Mouse (Mus musculus) CH12.LX (cell line): ENCODE data around the gene Wdr19. TPM values are rescaled to one million over a fixed set of nuclear protein-coding genes. Genes with fewer than 3 reads are reported as not detected.

Source experiments
- DNase-seq: peaks from one replicate; pipeline ENCODE4 v3.0.0-alpha.2; 2013; ENCODE audit errors: extremely low read depth
- H3K27ac ChIP-seq: 2 replicates; pipeline ENCODE4 v1.5.1; 2012; ENCODE audit warnings: low read depth, mild to moderate bottlenecking, control low read depth, moderate library complexity; ENCODE audit not compliant: insufficient read depth
- H3K27me3 ChIP-seq: replicated peaks from 2 replicates; pipeline ENCODE3; 2012; ENCODE audit warnings: inconsistent platforms
- H3K36me3 ChIP-seq, 2 experiments: replicated peaks in 1 of 2; 2 replicates each; pipeline versions ENCODE3 to v1.6.1; 2012; ENCODE audit warnings: inconsistent platforms in 1 of 2, low read length in 1 of 2, mild to moderate bottlenecking in 1 of 2, mixed read lengths in 1 of 2, moderate library complexity in 1 of 2; ENCODE audit not compliant: control insufficient read depth in 1 of 2, insufficient read depth in 1 of 2
- H3K4me1 ChIP-seq, 2 experiments: 2 replicates each; pipeline ENCODE4 v1.6.1; 2012; ENCODE audit warnings: inconsistent platforms in 1 of 2, moderate library complexity in 1 of 2; ENCODE audit not compliant: insufficient read depth in 2 of 2, control insufficient read depth in 1 of 2
- H3K4me2 ChIP-seq: 2 replicates; pipeline ENCODE4 v1.6.1; 2012; ENCODE audit warnings: low read depth, mild to moderate bottlenecking, control low read depth; ENCODE audit not compliant: poor library complexity, insufficient read depth, severe bottlenecking
- H3K4me3 ChIP-seq, 3 experiments: fragments of 150-350 bp in 1 of 3; sonication (generic) in 1 of 3; replicated peaks in 1 of 3; 2 replicates each; pipeline versions ENCODE3 to v1.5.1; 2011 to 2012; ENCODE audit warnings: low read depth in 2 of 3, low read length in 2 of 3, mild to moderate bottlenecking in 2 of 3, moderate library complexity in 2 of 3, control low read depth in 1 of 3, improper control_type of control experiment in 1 of 3, inconsistent platforms in 1 of 3, mixed read lengths in 1 of 3; ENCODE audit not compliant: poor library complexity in 1 of 3
- H3K79me2 ChIP-seq: replicated peaks from 2 replicates; pipeline ENCODE4 v1.6.1; 2012; ENCODE audit warnings: mild to moderate bottlenecking, moderate library complexity; ENCODE audit not compliant: control insufficient read depth, poor library complexity, insufficient read depth, severe bottlenecking; ENCODE audit errors: extremely low read depth
- H3K9ac ChIP-seq: 2 replicates; pipeline ENCODE4 v1.6.1; 2012; ENCODE audit warnings: low read depth, mild to moderate bottlenecking, control low read depth, moderate library complexity; ENCODE audit not compliant: insufficient read depth
- H3K9me3 ChIP-seq: replicated peaks from 2 replicates; pipeline ENCODE3; 2012; ENCODE audit warnings: low read length, inconsistent platforms, mixed read lengths
- BHLHE40 ChIP-seq: IDR thresholded peaks from 2 replicates; pipeline ENCODE4 v1.6.1; 2011; ENCODE audit warnings: mild to moderate bottlenecking, low read depth, low read length, improper control_type of control experiment
- CHD2 ChIP-seq: IDR thresholded peaks from 2 replicates; pipeline ENCODE4 v1.6.1; 2011; ENCODE audit warnings: low read length, improper control_type of control experiment
- CTCF ChIP-seq, 2 experiments: IDR thresholded peaks in 1 of 2; conservative IDR thresholded peaks in 1 of 2; 2 replicates each; pipeline ENCODE4 v1.5.1; 2011 to 2012; ENCODE audit warnings: low read depth in 2 of 2, low read length in 2 of 2, improper control_type of control experiment in 1 of 2, inconsistent platforms in 1 of 2, mild to moderate bottlenecking in 1 of 2, moderate library complexity in 1 of 2
- E2F4 ChIP-seq: IDR thresholded peaks from 2 replicates; pipeline ENCODE4 v1.6.1; 2011; ENCODE audit warnings: low read depth, low read length, improper control_type of control experiment; ENCODE audit not compliant: insufficient replicate concordance
- ELF1 ChIP-seq: IDR thresholded peaks from 2 replicates; pipeline ENCODE4 v1.6.1; 2014; ENCODE audit warnings: low read depth, mild to moderate bottlenecking, inconsistent platforms, low read length, improper control_type of control experiment
- ETS1 ChIP-seq: conservative IDR thresholded peaks from 2 replicates; pipeline ENCODE4 v1.6.1; 2012; ENCODE audit warnings: low read depth, mild to moderate bottlenecking, inconsistent platforms, low read length, improper control_type of control experiment, moderate library complexity
- GABPA ChIP-seq: IDR thresholded peaks from 2 replicates; pipeline ENCODE4 v1.6.1; 2012; ENCODE audit warnings: low read depth, low read length, improper control_type of control experiment, inconsistent platforms; ENCODE audit not compliant: insufficient replicate concordance
- HCFC1 ChIP-seq: IDR thresholded peaks from 2 replicates; pipeline ENCODE4 v1.6.1; 2012; ENCODE audit warnings: low read depth, mild to moderate bottlenecking, inconsistent platforms, low read length, improper control_type of control experiment
- IRF4 ChIP-seq: IDR thresholded peaks from 2 replicates; pipeline ENCODE4 v1.6.1; 2014; ENCODE audit warnings: low read depth, mild to moderate bottlenecking, inconsistent platforms, low read length, improper control_type of control experiment
- KAT2A ChIP-seq: IDR thresholded peaks from 2 replicates; pipeline ENCODE4 v1.6.1; 2012; ENCODE audit warnings: low read length, improper control_type of control experiment, inconsistent platforms; ENCODE audit not compliant: insufficient replicate concordance
- MAX ChIP-seq: IDR thresholded peaks from 2 replicates; pipeline ENCODE4 v1.6.1; 2011; ENCODE audit warnings: low read length, improper control_type of control experiment
- MEF2A ChIP-seq: IDR thresholded peaks from 2 replicates; pipeline ENCODE4 v1.6.1; 2014; ENCODE audit warnings: low read depth, mild to moderate bottlenecking, inconsistent platforms, low read length, improper control_type of control experiment, borderline replicate concordance
- MXI1 ChIP-seq: IDR thresholded peaks from 2 replicates; pipeline ENCODE4 v1.6.1; 2011; ENCODE audit warnings: mild to moderate bottlenecking, low read depth, low read length, improper control_type of control experiment
- MYC ChIP-seq: IDR thresholded peaks from 2 replicates; pipeline ENCODE4 v1.6.1; 2011; ENCODE audit warnings: low read depth, mild to moderate bottlenecking, improper control_type of control experiment, low read length
- NRF1 ChIP-seq: IDR thresholded peaks from 2 replicates; pipeline ENCODE4 v1.6.1; 2014; ENCODE audit warnings: low read depth, mild to moderate bottlenecking, inconsistent platforms, low read length, improper control_type of control experiment, moderate library complexity
- RAD21 ChIP-seq: IDR thresholded peaks from 2 replicates; pipeline ENCODE4 v1.6.1; 2011; ENCODE audit warnings: low read depth, mild to moderate bottlenecking, low read length, improper control_type of control experiment, moderate library complexity
- TBP ChIP-seq: conservative IDR thresholded peaks from 2 replicates; pipeline ENCODE4 v1.6.1; 2011; ENCODE audit warnings: low read depth, low read length, improper control_type of control experiment
- UBTF ChIP-seq: IDR thresholded peaks from 2 replicates; pipeline ENCODE4 v1.6.1; 2012; ENCODE audit warnings: low read depth, mild to moderate bottlenecking, inconsistent platforms, low read length, improper control_type of control experiment, moderate library complexity
- ZC3H11A ChIP-seq: IDR thresholded peaks from 2 replicates; pipeline ENCODE4 v1.6.1; 2012; ENCODE audit warnings: low read depth, mild to moderate bottlenecking, inconsistent platforms, low read length, improper control_type of control experiment
- ZKSCAN1 ChIP-seq: IDR thresholded peaks from 2 replicates; pipeline ENCODE4 v1.6.1; 2012; ENCODE audit warnings: low read depth, inconsistent platforms, low read length, improper control_type of control experiment, borderline replicate concordance
- ZMIZ1 ChIP-seq: IDR thresholded peaks from 2 replicates; pipeline ENCODE4 v1.6.1; 2012; ENCODE audit warnings: low read depth, mild to moderate bottlenecking, inconsistent platforms, low read length, improper control_type of control experiment
- dilution Hi-C: fragments of 300-500 bp; cut with MboI; formaldehyde crosslinking; loops from 2 replicates; pipeline ENCODE4 v1.14.3; 2020; ENCODE audit warnings: low sequenced_read_pairs; ENCODE audit not compliant: extremely low pct_unique_long_range_greater_than_20kb, extremely low pct_ligation_motif_present
- in situ Hi-C: fragments of 300-500 bp; cut with MboI; formaldehyde crosslinking; loops from 3 replicates; pipeline ENCODE4 v1.14.3; 2019; ENCODE audit warnings: low sequenced_read_pairs, low pct_ligation_motif_present, low pct_unique_long_range_greater_than_20kb, mixed read lengths
- polyA plus RNA-seq: library from polyadenylated mRNA; unstranded; fragments of >175 nt; gene quantifications from 2 replicates; pipeline ENCODE4 v1.2.1, GENCODE M21; 2012; ENCODE audit warnings: low read depth; ENCODE audit not compliant: insufficient read length
- total RNA-seq, 2 experiments: library from RNA; depleted of rRNA; stranded (reverse); fragments of 300-350 nt in 1 of 2; fragments of >200 nt in 1 of 2; gene quantifications; 2 replicates each; pipeline ENCODE4 v1.2.3; 2012 to 2014

Wdr19 gene
- total and polyA plus RNA-seq, 3 experiments: 1.4 to 1.7 (median 1.5) TPM

DNA sequence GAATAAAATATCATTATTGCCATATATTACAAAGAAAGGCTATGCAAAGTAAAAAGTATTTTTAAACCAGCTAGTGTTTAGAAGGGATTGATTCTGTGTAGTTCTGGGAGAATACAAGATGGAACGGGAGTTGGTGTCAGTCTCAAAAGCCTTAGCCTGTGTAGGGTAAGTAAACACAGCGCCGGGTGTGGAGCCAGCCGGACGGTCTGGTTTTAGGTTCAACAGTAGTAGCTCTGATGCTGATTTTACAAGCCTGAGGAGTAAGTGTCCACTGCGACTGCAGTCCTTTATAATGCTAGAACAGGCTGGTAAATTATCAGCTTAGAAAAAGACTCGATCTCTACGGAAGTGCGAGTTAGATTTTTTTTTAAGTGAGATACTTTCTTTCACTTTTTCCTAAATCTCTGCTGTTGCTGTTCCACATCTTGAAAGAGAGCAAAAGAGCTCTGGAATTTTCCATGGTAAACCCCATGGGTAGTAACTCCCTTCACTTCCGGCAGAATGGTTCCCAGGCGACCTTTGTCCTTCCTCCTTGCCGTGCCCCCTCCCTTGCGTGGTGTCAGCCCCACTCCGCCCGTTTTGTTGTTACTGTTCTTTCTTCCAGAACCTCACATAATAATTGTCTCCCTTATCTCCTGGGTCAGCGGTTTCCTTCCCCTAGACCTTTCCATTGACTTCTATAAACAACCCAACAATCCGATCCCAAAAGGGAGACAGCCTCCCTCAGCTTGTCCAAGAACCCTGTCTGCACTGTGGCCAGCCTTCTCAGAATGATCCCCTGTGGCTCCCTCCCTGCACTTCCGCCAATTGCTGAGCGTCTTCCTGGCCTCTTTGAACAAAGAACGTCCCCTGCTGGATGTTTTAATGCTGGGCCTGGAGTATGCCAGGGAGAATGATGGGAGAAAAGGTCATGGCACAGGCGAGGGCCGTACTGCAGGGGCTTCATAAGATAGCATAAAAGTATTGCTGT, 41.8 kb upstream of the Wdr19 start:
- no peak for DNase-seq
- Histone ChIP-seq H3K4me1 (no peaks in the 10 kb centered on the region), H3K27me3 (no peaks in the 10 kb centered on the region), H3K9ac (no peak overlapping the region), H3K79me2 (no peaks in the 10 kb centered on the region), H3K27ac (no peak overlapping the region), H3K36me3 (peaks cover 9 to 58% of the 10 kb centered on the region in 2 experiments), H3K4me2 (no peak overlapping the region), H3K4me3 (no peak overlapping the region)
- dilution Hi-C loops (no loop called here), in situ Hi-C loops (no loop called here)
- TF ChIP-seq ZMIZ1: no peak
- TF ChIP-seq CHD2: no peak
- no peak for TF ChIP-seq MXI1
- no peak for TF ChIP-seq TBP
- TF ChIP-seq HCFC1: no peak
- no peak for TF ChIP-seq KAT2A
- TF ChIP-seq, all 38 proteins: peak for 0
- H3K9me3 ChIP-seq: no peaks in the 10 kb centered on the region

DNA sequence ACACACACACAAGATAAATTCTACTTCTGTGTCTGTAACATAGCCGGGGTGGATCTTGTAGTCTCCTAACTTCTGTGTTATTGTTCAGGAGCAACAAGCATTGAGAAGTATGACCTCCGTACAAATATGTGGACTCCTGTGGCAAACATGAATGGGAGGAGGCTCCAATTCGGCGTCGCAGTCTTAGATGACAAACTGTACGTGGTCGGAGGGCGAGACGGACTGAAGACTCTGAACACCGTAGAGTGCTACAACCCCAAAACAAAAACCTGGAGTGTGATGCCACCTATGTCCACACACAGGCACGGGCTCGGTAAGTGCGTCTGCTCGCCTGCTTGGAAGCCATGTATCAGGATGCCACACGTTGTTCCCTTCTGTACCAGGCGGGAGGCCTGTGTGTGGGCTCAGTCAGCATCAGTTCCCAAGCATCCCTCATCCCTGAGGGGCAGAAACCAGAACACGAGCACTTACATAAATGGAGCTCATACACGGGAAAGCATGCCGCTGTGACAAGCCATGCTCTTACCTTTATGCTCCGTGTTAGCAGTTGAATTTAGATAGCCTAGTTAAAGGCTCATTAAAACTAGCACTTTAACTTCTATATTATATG, 40.7 kb upstream of the Wdr19 start:
- no peaks in the 10 kb centered on the region for H3K9me3 ChIP-seq
- dilution Hi-C loops: no loop called here

More for the DNA sequence above, 40.7 kb upstream of the Wdr19 start:
- Histone ChIP-seq H3K27me3 (no peaks in the 10 kb centered on the region), H3K27ac (no peak overlapping the region), H3K4me2 (no peak overlapping the region), H3K4me1 (no peaks in the 10 kb centered on the region), H3K79me2 (no peaks in the 10 kb centered on the region), H3K4me3 (no peak overlapping the region), H3K9ac (no peak overlapping the region), H3K36me3 (peaks cover 10 to 64% of the 10 kb centered on the region in 2 experiments)
- no peak for DNase-seq
- in situ Hi-C loops: no loop called here
- TF ChIP-seq TBP (no peak), KAT2A (no peak), IRF4 (no peak), CTCF (conservative IDR thresholded peaks at IDR 0.05 in 1 of 2, IDR thresholded peaks at IDR 0.05 in 1 of 2; ENCODE audit: low read depth in 2 of 2, low read length in 2 of 2) (no peak), RAD21 (no peak), GABPA (no peak), HCFC1 (no peak), NRF1 (no peak), ETS1 (no peak), MXI1 (no peak), ZC3H11A (no peak), MAX (no peak), UBTF (no peak), ELF1 (no peak), ZKSCAN1 (no peak), MEF2A (no peak), BHLHE40 (no peak), MYC (no peak), E2F4 (no peak)
